Mouse (Mus musculus): ENCODE measurements around the gene Bub3.

DNA sequence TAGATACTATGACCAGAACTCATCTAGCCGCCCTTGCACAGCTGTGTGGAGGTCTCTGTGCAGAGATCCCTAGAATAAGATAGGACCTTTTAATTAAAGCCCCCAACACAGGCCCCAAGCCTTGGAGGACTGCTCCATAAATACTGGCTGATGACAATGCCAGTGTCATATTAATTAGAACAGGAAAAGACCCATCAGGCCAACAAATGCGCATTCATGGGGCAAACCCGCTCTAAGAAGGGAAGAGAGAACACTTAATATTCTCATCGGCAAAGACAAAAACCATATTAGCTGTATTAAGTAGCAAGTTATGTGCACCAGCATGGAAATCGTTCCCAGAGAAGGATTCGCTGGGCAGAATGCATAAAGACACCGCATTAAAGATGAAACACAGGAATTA lies 42.1 kb downstream of the Bub3 start:
- no peak for TF ChIP-seq GATA1 (IDR thresholded peaks at IDR 0.05; ENCODE audit: low read length)
- TF ChIP-seq TAL1 (IDR thresholded peaks at IDR 0.05; ENCODE audit: low read length): no peak

Data from erythroblast, embryonic 14.5 days (primary cell).